Comparison of ENCODE assay signal across 26 mouse cellular contexts in the genomic region with DNA sequence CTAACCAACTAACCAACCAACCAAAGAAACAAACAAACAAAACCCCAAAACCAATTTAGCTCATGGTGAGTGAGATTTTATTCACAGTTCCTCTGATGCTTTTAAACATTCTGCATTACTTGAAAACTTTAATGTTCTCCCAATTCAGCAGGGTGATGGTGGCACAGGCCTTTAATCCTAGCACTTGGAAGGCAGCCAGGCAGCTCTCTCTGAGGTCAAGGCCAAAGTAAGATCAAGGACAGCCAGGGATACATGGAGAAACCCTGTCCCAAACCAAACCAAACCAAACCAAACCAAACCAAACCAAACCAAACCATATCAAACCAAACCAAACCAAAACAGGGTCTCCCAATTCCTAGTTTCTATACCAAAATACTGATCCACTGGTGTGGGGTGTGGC.
"Had no signal": no experiment of that assay in that cellular context is flagged by ENCODE, and none has a peak within 500 bp of the region (broad histone marks: within the 10 kb centered on the region; RNA-seq: fewer than 3 reads in every experiment).

No protein-coding gene starts in this region.

- H3K4me1 ChIP-seq: hindbrain, embryonic 10.5 days; hindbrain, embryonic 12.5 days; intestine, embryonic 15.5 days; limb, embryonic 10.5 days; limb, embryonic 12.5 days had no signal

- DNase-seq: gastrocnemius, adult 2 months; gastrocnemius, postnatal 10 days; gastrocnemius, postnatal 25 days; heart, adult 18-20 months; heart, postnatal 10 days; heart, postnatal 4 days; kidney, adult 8-10 months; liver; liver, embryonic 13.5 days; liver, postnatal 0 days had no signal

- H3K4me2 ChIP-seq: heart, embryonic 12.5 days; hindbrain, embryonic 12.5 days; hindbrain, embryonic 14.5 days; intestine, embryonic 15.5 days; limb, embryonic 12.5 days; liver, embryonic 11.5 days; liver, embryonic 13.5 days; liver, embryonic 15.5 days had no signal

- H3K27ac ChIP-seq: gastrocnemius, adult 2 months; heart, embryonic 10.5 days; hindbrain, embryonic 10.5 days; hindbrain, embryonic 12.5 days; hindbrain, embryonic 14.5 days; intestine, embryonic 15.5 days; kidney, postnatal 0 days; layer of hippocampus, adult 2 months; left cerebral cortex, adult 2 months; limb, embryonic 10.5 days; limb, embryonic 12.5 days; liver, embryonic 13.5 days; liver, embryonic 15.5 days had no signal

- H3K36me3 ChIP-seq: heart, embryonic 10.5 days; heart, embryonic 12.5 days; hindbrain, embryonic 10.5 days; hindbrain, embryonic 12.5 days; intestine, embryonic 15.5 days; limb, embryonic 10.5 days; limb, embryonic 12.5 days; liver, embryonic 13.5 days; liver, embryonic 15.5 days had no signal

- H3K4me3 ChIP-seq: gastrocnemius, adult 2 months; heart, embryonic 10.5 days; heart, embryonic 12.5 days; hindbrain, embryonic 10.5 days; hindbrain, embryonic 12.5 days; intestine, embryonic 15.5 days; layer of hippocampus, adult 2 months; left cerebral cortex, adult 2 months; limb, embryonic 10.5 days; limb, embryonic 12.5 days; liver, embryonic 13.5 days; liver, embryonic 15.5 days had no signal

- H3K9me3 ChIP-seq: heart, embryonic 10.5 days; heart, embryonic 12.5 days; hindbrain, embryonic 10.5 days; hindbrain, embryonic 12.5 days; intestine, embryonic 15.5 days; limb, embryonic 10.5 days; limb, embryonic 12.5 days; liver, embryonic 13.5 days; liver, embryonic 15.5 days had no signal

- H3K27me3 ChIP-seq: heart, embryonic 12.5 days; hindbrain, embryonic 12.5 days; intestine, embryonic 15.5 days; limb, embryonic 12.5 days; liver, embryonic 13.5 days; liver, embryonic 15.5 days had no signal

- ATAC-seq: hindbrain, embryonic 16.5 days; inflammation-experienced regulatory T-cells, adult 6 months; intestine, embryonic 15.5 days; intestine, postnatal 0 days; liver, postnatal 0 days had no signal

- H3K9ac ChIP-seq: heart, embryonic 12.5 days; hindbrain, embryonic 12.5 days; hindbrain, embryonic 14.5 days; intestine, embryonic 15.5 days; limb, embryonic 12.5 days; liver, embryonic 13.5 days; liver, embryonic 15.5 days; liver, postnatal 0 days had no signal
